Mouse (Mus musculus) cortical plate, adult 2 months (tissue): ENCODE measurements at regions not wholly inside any gene's neighbourhood (a gene's known extent, or its start where the extent isn't known, plus 50 kb on each side); places are given as distances from the start of the nearest gene placed in this dataset.

ENCODE experiments used
- H3K27ac ChIP-seq: fragments of 200-500 bp; 2 replicates; pipeline ENCODE4 v1.5.1; 2012; ENCODE audit warnings: low read length, control low read depth, inconsistent platforms; ENCODE audit not compliant: insufficient read depth
- H3K4me1 ChIP-seq: fragments of 200-500 bp; 2 replicates; pipeline ENCODE4 v1.6.1; 2011; ENCODE audit warnings: low read length; ENCODE audit not compliant: control insufficient read depth, insufficient read depth
- H3K4me3 ChIP-seq: fragments of 200-500 bp; 2 replicates; pipeline ENCODE4 v1.5.1; 2011; ENCODE audit warnings: mild to moderate bottlenecking, low read length, control low read depth; ENCODE audit not compliant: insufficient read depth
- CTCF ChIP-seq: fragments of 200-500 bp; IDR thresholded peaks from 2 replicates; pipeline ENCODE4 v1.5.1; 2011; ENCODE audit warnings: mild to moderate bottlenecking, control low read depth, low read length; ENCODE audit not compliant: insufficient read depth; ENCODE audit errors: extremely low read depth
- POLR2A ChIP-seq: fragments of 200-500 bp; IDR thresholded peaks from 2 replicates; pipeline ENCODE4 v1.6.1; 2011; ENCODE audit warnings: mild to moderate bottlenecking, low read length, control low read depth; ENCODE audit not compliant: insufficient read depth; ENCODE audit errors: extremely low read depth

DNA sequence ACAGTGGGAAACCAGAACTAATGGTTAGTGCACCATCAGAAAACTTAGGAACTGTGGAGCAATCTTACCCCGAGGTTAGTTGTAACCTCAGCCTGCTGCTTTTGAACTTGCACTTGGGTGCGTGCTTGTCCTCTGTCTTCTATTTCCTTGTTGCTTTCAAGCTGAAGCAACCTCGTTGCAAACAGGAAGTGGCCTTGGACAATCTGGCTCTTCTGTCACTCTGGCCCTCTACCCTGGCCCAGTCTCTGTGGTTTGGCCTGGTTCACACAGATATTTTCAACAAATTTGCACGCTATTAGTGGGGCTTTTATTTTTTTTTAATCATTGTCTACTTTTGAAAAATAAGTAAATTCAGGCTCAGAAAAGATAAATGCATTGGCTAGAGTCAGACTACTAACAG, 109.0 kb downstream of the Adamts15 start:
- no peaks in the 10 kb centered on the region for H3K4me1 ChIP-seq
- H3K4me3 ChIP-seq = no peak overlapping the region
- TF ChIP-seq CTCF = no peak
- TF ChIP-seq POLR2A = no peak
- no peak overlapping the region for H3K27ac ChIP-seq

DNA sequence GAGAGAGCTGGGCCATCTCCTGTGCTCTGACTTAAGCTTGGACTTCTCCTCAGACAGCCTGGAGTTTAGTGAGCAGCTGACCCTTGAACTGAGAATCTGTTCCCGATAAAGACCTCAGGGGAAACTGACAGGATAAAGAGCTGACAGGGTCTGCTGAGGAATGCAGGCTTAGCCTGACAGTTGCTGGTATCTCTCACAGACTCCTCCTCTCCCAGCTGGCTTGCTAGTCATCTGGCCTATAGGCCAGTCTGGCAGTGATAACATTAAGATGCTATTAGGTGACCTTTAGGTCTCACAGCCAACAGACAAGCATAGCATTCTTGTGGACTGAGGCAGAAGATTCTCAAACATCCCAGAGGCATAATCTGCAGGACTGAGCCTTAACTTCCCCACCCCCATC, 111.4 kb downstream of the Adamts15 start:
- H3K4me1 ChIP-seq = no peaks in the 10 kb centered on the region
- no peak overlapping the region for H3K4me3 ChIP-seq
- TF ChIP-seq POLR2A (no peak), CTCF (no peak)
- H3K27ac ChIP-seq = no peak overlapping the region

DNA sequence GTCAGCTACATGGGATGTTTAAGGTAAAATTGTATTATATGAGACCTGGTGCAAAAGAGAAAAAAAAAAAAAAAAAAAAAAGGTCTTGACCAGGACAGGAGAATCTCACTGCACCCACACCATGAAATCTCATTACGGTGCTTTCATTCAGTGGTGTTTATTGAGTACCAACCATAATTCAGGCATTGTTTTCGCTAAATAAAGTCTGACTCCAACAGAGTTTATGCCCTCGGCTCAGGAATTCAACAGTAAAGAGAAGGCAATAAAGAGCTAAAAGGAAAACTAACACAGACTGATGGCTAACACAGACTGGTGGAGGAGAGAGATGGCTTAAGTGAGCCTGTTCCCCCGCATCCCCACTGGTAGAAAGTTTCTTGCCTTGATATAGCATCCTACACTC, 112.0 kb downstream of the Adamts15 start:
- H3K4me3 ChIP-seq = no peak overlapping the region
- H3K27ac ChIP-seq = no peak overlapping the region
- no peaks in the 10 kb centered on the region for H3K4me1 ChIP-seq
- TF ChIP-seq POLR2A (no peak), CTCF (no peak)

DNA sequence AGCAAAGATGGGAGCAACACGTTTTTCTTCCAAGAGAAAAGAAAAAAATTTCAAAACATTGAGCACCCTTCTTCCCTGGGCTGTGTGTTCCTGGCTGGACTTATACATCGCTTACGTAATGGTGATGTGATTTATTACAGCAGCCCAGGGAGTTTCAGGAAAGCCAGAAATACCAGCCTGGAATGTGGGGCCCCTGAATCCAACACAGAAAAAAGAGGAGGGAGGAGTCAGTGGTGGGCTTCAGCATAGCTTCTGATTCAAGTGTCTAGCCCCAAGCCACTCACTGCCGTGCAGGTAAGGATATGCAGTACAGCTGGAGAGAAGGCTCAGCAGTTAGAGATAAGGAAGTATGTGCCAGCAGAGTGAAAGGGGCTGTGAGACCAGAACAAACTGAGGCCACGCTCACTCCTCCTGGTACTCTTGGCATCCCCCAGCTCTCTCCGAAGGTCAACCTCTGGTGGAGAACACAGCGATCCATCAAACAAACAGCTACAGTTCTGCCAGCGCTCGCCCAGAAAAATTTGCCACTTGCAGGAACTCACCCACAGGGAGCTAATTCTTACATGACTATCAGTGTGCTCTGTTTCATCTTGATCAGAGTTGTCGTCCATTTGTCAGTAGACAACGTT, 113.3 kb downstream of the Adamts15 start:
- Histone ChIP-seq H3K4me1 (peaks cover 1% of the 10 kb centered on the region; the same call in 1 of the 2 replicates), H3K4me3 (no peak overlapping the region), H3K27ac (no peak overlapping the region)
- TF ChIP-seq POLR2A (no peak), CTCF (no peak)

DNA sequence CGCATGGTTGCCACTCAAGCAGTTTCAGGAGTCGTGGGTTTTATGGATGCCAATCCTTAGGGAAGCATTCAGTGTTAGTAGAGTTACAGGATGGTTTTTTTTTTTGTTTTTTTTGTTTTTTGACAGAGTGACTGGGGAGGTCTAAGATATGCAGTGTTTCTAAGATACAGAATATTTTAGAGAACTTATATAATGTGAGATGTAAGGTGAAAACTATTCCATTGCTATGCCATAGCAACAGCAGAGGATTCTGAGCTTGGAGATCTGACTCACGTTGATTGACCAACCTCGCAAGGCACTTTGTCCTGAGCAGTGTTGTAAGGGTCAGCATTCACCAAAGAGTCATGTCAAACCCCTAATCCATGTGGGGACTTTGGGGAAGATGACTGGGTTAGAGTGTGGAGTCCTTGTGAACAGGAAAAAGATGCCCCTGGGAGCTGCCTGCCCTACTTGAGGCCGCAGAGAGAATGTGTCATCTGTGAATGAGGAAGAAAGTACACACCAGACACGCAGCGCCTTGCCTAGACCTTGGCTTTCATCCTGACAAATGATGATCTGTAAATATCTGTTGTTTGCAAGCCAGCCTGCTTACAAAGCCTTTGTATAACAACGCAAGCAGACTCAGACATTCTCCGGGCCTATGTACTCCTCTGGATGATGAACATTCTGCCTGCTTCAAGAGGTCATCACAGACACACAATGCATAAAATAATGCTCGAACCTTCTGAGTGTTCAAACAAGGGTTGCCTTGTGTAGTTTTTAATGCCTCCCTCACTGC, 118.3 kb downstream of the Adamts15 start:
- H3K4me1 ChIP-seq = peaks cover 1% of the 10 kb centered on the region; the same call in 1 of the 2 replicates
- no peak for TF ChIP-seq POLR2A
- TF ChIP-seq CTCF = no peak
- H3K27ac ChIP-seq = no peak overlapping the region
- H3K4me3 ChIP-seq = no peak overlapping the region

DNA sequence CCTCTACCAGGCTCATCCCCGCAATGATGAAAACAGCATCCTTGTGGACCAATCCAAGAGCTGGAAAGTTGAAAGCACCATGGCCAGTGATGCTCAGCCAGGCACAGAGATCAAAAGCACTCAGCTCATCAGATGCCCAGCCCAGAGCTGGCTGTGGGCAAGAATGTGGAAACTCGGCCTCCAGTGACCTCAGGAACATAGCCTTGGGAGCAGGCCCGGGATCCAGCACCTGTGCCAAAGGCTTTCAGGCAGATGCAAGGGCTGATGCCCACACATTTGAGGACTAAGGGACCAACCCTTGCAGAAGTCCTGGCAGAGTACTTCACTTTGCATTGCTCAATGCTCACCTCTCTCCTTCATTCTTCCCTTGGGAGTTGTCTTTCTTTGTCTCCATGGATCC, 119.4 kb downstream of the Adamts15 start:
- Histone ChIP-seq H3K4me3 (no peak overlapping the region), H3K27ac (no peak overlapping the region), H3K4me1 (peaks cover 1% of the 10 kb centered on the region; the same call in 1 of the 2 replicates)
- TF ChIP-seq POLR2A (no peak), CTCF (no peak)

DNA sequence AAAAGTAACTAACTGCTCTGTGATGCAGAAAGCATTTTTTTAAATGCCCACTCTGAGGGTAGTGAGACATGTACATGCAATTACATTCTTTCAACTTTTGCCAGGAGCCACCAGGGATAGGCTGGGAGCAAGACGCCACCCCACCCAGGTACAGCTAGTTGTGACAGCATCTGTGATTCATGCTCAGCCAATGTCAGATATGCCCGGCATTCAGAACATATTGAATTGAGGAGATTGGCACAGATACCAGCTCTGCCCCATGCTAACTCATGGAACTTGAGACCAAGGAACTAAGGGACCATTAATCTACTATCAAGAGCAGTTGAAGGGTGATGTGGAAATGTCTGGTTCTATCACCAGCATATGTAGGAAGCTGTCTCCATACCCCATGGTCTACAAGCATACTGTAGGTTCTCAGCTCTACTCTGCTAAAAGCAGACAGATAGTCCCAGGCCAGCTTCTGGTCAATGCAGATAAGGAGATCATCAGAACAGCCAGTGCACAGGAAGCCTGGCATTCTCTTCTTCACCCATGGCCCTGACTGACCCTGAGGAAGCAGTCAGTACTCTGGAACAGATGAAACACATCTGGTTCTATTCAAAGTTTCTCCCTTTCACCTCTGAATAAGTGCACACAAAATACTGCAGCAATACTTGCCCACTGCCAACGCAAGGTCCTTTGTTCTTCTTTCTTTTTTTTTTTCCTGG, 127.4 kb downstream of the Adamts15 start:
- no peak overlapping the region for H3K27ac ChIP-seq
- H3K4me1 ChIP-seq = no peaks in the 10 kb centered on the region
- TF ChIP-seq CTCF (no peak), POLR2A (no peak)
- no peak overlapping the region for H3K4me3 ChIP-seq

DNA sequence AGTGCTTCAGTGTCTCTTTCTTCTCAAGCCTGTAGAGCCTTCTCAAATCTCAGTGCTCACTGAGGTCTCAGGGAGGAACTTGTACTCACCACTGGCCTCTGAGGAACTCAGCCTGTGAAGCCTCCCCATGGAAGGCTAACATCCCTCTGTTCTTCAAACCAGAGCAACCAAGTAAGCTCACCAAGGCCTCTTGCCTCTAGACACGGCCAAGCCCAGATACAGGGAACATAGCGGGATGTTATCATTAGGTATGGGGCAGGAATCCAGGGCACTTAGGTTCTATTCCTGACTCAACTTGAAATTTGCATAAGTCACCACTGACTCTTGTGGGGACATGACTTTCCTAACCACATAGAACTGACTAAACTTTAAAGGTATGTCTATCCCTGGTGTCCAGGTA, 141.0 kb downstream of the Adamts15 start:
- Histone ChIP-seq H3K27ac (no peak overlapping the region), H3K4me3 (no peak overlapping the region), H3K4me1 (no peaks in the 10 kb centered on the region)
- TF ChIP-seq POLR2A (no peak), CTCF (no peak)

DNA sequence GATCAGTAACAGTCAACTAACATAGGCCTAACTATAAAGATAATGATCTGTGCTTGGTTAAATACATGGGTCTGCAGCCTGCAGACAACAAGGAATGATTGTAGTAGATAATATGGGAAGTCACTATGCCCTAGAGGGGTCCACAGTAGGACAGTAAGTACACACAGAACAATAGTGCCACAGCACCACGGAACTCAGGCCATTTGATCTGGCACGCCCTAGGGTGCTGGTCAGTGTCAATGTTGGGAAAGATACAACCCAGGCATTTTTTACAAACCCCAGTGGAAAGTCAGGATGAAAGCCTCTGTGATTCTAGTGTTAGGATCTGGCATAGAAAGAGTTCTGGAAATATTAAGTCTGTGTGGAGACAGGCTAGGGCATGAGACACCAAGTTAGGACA, 144.4 kb downstream of the Adamts15 start:
- Histone ChIP-seq H3K4me1 (no peaks in the 10 kb centered on the region), H3K27ac (no peak overlapping the region), H3K4me3 (no peak overlapping the region)
- no peak for TF ChIP-seq CTCF
- no peak for TF ChIP-seq POLR2A
